Mouse (Mus musculus): ENCODE measurements at regions not wholly inside any gene's neighbourhood (a gene's known extent, or its start where the extent isn't known, plus 50 kb on each side); places are given as distances from the start of the nearest gene placed in this dataset.

DNA sequence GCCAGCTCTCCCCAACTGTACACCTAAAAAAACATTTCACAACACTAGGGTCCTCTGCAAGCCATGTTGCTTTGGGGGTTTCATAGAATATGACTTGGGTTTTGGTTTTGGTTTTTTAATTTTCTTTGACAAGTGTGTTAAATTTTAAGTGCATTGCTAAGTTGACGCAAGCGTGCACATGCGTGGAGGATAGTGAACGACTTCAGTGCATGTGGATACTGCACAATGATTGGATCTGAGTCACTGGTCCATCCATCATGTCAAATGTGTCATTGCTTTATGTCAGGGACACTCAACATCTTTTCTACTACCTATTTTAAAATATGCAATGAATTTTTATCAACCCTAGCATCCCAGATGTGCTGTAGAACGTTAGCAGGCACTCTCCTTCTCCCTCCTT is 134.5 kb upstream of the Pum3 start:
- no peak for DNase-seq (ENCODE audit: low read depth)

DNA sequence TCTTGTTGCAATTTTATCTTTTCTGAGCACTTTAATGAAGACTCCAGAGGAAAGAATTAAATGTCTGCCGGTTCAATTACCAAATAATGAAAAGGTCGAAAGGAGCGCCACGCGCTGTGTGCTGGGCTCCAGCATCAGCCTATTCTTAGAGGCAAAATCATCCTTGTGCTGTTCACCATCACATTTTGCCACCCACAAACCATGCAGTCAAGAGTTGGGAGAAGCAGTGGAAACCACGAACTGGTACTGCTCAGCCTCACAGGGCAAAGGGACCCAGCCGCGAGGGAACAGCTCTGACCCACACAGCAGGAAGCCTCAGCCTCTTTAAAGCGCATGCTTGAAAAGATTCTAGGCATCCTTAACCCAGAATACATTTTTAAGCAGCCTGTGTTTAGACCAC is 134.0 kb upstream of the Pum3 start:
- no peak for DNase-seq (ENCODE audit: low read depth)

DNA sequence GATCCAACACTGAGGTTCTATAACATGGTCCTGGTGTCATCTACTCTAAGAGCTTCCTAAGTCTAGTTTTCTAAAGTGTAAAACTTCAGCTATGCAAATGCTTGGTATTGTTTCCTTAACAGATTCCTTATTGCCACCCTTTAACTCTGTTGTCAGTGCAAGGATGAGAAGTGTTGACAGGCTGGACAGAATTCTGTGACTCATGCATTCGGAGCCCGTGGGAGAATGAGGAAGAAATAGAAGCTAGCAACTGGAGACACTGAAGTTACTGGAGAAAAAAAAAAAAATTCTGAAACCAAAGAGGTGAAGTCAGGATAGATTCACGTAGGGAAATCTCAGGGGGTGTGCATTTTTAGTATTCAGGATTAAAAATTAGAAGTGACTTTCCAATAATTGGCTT is 128.6 kb upstream of the Pum3 start:
- DNase-seq (ENCODE audit: low read depth) = no peak

DNA sequence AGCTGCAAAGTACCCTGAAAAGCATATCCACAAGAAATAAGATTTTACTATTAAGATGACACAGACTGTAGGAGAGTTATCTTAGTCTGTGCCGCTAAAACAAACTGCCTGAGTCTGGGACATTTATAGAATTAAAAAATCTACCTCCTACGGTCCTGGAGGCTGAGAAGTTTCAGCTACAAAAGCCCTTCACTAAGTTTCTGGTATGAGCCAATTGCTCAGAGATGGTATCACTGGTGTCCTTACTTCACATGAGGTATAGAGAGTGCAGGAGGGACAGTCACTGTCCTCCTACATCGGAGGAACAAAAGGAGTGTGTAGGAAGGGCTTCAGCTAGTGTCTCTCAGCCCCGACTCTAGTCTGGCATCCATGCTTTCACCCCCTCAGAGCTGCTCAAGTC is 127.1 kb upstream of the Pum3 start:
- DNase-seq (ENCODE audit: low read depth) = no peak

DNA sequence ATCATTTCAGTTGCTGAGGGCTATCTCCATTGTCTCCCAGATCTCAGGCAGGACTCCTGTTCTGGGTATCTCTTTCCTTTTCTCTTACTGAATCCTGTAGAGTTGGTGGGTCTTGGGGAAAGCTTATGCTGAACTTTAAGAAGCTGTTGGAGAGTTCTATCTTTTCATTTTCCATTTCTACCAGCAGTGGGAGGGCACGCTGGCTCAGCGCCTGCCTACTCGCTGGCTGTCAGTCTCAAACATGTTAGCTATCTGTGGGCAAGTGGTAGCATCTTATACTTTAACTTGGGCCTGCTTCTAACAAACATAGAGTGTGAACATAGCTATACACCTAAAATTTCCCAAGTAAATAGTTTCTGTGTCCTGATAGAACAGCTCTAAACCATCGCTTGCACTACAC is 125.2 kb upstream of the Pum3 start:
- DNase-seq (ENCODE audit: low read depth) = no peak

DNA sequence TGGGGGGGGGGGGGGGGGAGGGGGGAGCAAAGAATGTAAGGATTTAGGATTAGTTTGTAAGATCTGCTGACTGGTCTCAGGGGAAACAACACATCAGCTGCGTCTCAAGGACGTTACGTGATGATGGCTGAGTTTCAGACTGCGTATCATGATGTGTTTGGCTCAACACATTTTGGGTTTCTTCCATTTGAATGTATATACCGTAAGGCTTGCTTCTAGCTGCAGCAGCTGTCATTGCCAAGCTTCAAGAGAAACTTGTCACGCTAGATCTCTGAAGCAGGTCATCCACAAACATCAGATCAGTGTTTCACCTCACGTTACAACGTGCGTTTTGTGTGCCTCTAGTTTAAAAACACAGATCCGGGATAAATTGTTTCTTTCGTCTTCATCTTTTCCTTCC is 123.6 kb upstream of the Pum3 start:
- no peak for DNase-seq (ENCODE audit: low read depth)

DNA sequence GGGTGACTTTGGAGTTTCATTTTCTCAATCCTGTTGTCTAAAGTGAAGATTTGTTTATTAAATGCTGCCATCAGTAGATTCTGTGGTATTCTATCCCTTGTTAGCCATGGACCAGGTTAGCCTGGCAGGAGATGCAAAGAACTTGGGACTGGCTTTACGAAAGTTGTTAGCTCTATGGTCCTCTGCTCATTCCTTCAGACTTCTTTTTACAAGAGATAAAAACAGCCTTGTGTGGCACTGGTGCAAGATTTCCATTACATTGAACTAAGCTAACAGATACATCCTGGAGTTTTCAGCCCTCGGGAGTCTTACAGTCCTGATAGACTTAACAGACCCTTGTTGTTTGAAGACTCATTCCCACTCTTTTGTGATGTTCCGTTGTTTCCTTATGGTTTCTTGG is 108.1 kb upstream of the Pum3 start:
- no peak for DNase-seq (ENCODE audit: low read depth)

DNA sequence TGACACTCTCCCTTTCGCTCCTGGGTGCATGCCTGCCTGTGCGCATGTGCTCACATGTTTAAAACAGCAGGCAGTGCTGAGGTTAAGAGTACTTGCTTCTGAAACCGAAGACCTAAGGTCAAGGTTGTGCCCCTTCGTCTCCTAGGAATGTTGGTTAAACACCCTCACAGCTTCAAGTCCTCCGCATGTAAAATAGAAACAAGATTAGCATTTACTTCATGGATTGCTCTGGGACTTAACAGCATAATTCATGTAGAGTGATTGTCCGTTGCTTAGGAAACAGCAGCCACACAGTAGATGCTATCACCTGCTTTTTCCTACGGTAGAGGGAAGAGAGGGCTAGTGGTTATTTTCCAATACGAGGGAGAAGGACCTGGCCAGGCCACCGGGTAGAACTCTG is 107.4 kb upstream of the Pum3 start:
- DNase-seq (ENCODE audit: low read depth) = no peak

DNA sequence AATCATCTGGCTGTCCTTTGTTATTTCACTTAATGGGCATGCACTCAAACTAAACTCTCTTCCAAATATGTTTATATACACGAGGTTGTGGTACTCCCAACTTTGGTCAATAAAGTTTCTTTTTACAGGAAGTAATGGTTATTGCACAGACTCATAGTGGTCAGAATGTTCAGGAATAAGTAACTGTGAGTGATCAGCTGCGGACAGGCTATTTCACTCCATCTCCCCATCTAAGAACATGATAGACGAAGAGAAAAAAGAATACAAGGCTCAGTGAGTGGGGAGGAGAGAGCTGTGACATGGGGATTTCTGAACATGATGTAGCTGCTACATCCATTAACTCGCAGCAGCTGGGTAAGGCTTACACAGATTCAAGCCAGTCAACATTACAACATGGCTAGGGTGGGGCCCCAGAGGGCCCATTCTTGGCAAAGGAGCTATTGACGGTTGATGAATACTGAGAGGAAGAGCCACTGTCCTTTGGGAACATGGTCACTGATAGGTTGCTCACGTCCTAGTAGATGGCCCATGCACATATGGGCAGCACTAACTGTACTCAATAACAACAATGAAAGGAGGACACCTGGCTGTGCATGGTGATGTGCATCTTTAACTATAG is 98.4 kb upstream of the Pum3 start:
- DNase-seq (ENCODE audit: low read depth) = no peak

DNA sequence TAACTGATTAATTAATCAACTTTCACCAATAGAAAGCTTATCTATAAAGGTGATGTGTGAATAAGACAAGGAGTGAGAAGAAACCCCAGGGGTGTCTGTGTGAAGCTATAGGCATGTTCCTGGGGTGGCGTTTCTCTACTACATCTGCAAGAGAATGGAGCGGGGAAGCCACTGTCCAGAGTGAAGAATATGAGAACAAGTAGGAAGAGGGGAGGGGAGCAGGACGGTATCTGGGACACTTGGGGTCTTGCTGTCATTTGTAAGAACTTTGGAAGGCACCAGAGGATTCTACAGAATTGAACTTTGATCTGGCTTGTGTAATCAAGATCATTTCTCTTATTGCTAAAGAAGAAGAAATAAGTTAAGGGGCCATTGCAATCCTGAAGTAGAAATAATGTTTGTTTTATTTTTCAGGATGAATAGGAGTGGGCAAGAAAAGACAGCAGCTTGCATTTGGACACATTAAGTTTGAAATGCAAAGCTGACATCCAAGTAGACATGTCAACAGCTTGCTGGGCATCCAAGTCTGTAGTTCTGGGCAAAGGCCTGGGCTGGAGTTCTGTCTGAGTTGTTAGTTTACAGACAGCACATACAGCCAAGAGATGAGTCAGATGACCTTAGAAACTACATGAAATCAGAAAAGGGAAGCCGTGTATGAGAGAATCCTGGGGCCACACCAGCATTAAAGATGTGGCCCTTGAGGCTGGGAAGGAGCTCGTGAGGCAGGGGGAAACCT is 89.9 kb upstream of the Pum3 start:
- DNase-seq (ENCODE audit: low read depth) = no peak

DNA sequence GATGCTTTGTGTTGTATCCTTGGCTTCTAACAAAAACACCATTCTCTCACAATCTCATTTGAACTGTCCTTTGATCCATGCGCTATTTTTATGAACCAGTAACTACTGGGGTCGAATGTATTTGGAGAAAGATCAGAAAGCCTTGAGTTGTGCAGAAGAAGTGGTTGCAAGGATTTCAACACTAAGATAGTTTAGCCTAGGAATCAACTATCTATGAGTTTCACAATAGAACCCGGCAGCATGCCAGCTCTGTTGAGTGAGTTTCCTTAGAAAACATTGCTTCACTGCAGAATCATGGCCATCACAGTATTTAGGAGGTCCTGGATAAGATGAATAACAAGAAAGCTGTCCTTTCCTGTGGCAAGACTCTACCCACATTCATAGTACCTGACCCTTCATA is 84.6 kb upstream of the Pum3 start:
- no peak for DNase-seq (ENCODE audit: low read depth)

DNA sequence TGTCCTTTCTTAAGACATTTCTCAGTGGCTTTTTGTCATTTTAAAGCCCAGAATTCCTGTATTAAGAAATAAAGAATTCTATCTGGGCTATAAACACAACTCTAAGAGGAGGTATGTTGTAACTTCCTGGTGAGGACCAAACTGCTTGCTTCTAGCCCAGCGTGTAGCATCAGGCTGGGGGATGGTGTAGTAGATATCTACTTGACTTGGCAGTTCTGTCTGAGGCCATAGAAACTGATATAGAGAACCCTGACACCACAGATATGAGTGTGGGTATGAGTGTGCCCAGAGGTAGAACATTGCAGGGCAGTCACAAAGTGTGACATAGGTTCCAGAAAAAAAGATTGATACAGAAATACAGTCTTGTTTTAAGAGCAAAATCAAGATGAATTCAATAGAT is 83.9 kb upstream of the Pum3 start:
- no peak for DNase-seq (ENCODE audit: low read depth)

DNA sequence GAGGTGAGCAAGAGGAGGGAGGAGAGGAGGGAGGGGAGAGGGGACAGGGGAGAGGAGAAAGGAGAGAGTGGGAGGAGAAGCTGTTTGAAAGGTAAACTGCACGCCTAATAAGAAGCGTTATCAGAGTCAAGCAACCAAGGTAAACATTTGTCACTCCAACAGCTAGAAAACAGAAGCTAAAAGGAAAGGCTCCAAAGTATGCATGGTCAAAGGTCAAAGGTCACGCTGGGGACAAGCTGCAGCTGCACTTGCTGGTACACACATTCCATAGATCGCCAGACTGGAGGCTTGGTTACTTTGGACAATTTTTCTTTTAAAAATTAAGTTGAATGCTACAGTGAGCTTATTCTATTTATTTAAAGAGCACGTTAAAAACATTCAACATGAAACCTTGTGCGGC is 81.7 kb upstream of the Pum3 start:
- DNase-seq (ENCODE audit: low read depth) = no peak

DNA sequence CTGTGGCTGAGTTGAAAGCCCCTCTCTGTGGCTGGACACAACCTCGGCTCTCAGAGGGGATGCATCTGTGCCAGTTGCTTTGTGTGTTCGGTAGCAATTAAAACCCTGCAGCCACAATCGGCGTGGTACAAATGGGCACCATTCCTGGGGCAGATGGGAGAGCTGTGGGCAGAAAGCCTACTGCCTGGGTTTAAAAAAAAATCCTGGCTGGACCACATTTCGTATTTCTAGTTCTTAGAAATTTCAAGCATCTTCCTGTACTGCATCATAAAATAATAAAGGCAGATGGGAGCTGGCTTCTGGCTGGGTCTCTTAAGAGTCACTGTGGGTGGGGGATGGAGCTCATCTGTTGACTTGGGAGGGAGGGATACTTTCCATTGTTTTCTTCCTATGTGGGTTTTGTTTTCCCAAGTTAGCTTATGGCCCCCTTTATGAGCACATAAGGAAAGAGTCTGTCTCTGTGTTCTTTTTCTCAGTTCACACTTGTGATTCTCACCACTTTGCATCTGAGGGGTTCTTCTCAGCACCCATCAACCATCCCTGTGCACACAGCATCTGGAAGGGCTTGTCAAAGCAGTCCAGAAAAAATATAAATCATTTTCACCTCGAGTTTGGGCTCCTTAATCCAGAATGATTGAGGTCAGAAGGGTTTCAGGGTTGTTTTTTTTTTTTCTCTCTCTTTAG is 80.5 kb upstream of the Pum3 start:
- no peak for DNase-seq (ENCODE audit: low read depth)

DNA sequence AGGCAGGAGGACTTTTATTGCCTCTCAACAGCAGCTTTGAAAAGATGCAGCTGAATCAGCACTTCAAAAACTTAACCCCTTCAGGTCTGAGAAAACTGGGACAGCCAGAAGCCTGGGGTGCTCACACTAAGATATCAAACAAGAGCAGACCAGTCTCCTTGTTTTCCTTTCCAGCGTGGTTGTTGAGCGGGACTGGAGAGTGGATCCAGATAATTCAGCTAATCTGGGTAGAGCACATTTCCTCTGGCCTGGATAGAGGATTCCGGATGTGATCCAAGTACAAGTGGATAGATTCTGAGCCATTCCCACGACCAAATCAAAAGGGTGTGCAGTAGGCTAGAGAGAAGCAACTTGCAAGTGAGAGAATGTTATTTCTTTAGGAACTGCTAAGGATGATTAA is 68.7 kb upstream of the Pum3 start:
- DNase-seq (ENCODE audit: low read depth) = no peak

DNA sequence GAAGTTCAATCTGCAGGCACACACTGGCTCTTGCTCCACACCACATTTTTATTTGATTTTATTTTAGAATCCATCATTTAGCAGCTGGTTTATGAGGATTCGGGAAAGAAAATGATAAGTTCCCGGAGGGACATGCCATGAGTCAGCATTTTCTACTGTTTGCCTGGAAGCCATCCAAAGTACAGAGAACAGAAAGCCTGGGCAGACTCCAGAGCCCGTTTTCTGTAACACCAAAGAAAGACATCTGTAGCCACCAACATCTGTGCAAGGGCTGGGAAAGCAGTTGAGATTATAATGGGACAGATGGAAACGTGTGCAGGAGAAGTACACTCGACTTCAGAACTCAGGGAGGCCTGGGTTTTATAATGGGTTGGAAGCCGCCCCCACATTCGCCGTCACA is 62.8 kb upstream of the Pum3 start:
- no peak for DNase-seq (ENCODE audit: low read depth)

DNA sequence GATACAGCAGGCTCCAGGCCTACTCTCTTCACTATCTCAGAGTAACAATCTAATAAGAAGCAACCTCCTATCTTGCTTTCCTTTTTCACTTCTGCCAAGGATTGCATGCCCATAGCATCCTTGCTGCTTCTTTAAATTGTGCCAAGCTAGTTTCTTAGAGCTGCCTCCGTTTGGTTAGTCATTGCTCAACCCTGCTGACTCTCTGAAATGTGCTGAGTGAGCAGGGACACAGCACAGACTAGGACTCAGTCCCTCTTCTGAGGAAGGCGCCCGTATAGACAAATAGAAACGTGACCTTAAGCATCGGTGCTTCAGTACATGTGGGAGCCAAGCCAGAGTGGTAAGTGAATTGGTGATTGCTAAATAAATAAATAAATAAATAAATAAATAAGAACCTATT is 62.2 kb upstream of the Pum3 start:
- DNase-seq (ENCODE audit: low read depth) = no peak

DNA sequence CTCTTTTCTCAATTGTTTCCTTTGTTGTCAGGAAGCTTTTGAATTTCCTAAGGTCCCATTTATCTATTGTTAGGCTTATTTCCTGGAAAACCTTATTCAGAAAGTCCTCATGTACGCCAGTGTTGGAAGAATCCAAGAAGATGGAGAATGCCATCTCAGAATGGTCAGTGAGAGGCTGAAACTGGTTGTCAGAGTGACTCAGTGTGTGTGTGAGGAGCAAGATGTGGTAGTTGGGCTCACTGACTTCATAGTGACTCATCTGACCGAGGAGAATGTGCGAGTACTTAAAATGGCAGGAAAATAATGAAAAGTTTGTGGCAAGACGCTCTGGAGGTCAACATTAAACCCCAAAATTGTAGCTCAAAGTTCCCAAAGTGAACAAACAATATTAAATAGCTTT is 59.4 kb upstream of the Pum3 start:
- DNase-seq (ENCODE audit: low read depth) = no peak

All from c-Kit-positive CD71-negative TER-119-negative erythroid progenitor cells, embryonic 14.5 days (primary cell).